Mouse (Mus musculus): ENCODE data around the gene Il1rl2. TPM values are rescaled to one million over a fixed set of nuclear protein-coding genes. Genes with fewer than 3 reads are reported as not detected.

Il1rl2 gene
- polyA plus RNA-seq, 1 experiment from 2014 or later, result 3.7 TPM

DNA sequence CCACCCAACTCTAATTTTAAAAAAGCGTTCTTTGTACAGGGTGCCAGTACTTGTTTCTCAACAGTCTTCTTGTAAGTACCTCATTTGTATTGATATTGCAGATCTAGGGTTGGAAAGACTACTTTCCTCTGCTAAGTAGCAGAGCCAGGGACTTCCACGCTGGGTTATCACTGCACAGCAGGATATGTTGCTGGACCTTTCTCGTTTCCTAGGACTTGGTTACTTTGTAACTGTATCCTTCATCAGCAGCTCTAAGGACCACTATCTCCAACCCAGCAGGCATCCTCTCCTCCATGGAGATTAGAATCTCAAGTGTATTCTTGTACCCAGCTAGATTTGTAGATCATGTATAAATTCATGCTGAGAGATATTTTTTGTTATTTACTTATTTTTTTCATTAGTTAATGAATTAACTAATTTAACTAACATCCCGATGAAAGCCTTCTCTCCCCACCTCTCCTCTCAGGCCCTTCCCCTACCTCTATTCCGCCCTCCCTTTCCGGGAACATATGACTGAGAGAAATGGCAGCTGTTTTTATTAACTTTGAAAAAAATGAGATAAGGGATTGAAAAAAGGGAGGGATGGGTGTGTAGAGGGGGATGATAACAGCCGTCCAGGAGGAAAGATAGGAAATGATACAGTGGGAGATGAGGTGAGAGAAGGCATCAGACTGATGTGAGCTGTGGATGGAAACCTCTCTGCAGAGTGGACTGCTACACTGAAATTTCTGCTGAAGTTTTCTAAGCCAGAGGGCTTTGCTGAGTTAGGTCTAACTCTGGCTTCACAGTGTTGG, 90.7 kb downstream of the Il1rl2 start:
- no peaks in the 10 kb centered on the region for H3K4me1 ChIP-seq (replicated peaks)
- H3K9me3 ChIP-seq (replicated peaks), result no peaks in the 10 kb centered on the region
- ATAC-seq (ENCODE audit: insufficient number of reproducible peaks, low FRiP score), result no peak
- no peaks in the 10 kb centered on the region for H3K27me3 ChIP-seq (replicated peaks)
- H3K36me3 ChIP-seq, result no peaks in the 10 kb centered on the region
- WGBS, result 43% methylated on average over 7 of the region's 7 CpGs
- H3K4me2 ChIP-seq, result no peak overlapping the region
- H3K9ac ChIP-seq, result no peak overlapping the region
- no peak overlapping the region for H3K27ac ChIP-seq (ENCODE audit: poor library complexity, severe bottlenecking)
- H3K4me3 ChIP-seq, result no peak overlapping the region

- 92% methylated on average over 2 of the region's 2 CpGs for WGBS
- no peaks in the 10 kb centered on the region for H3K4me1 ChIP-seq (replicated peaks)
- no peak overlapping the region for H3K9ac ChIP-seq
- H3K36me3 ChIP-seq, result no peaks in the 10 kb centered on the region
- no peaks in the 10 kb centered on the region for H3K9me3 ChIP-seq (replicated peaks)
- no peak overlapping the region for H3K4me3 ChIP-seq
- no peak overlapping the region for H3K4me2 ChIP-seq
- H3K27ac ChIP-seq (ENCODE audit: poor library complexity, severe bottlenecking), result no peak overlapping the region
- no peak for ATAC-seq (ENCODE audit: insufficient number of reproducible peaks, low FRiP score)
- H3K27me3 ChIP-seq (replicated peaks), result no peaks in the 10 kb centered on the region
These were observed 92.6 kb downstream of the Il1rl2 start for GRCm38 (mm10) chr1:40417034-40417433.

Other genes starting within 250 kb of the Il1rl2 start
- 7.9 and 8.7 TPM in 2 replicates for gene Il1r1, start 99.5 kb upstream of the Il1rl2 start, polyA plus RNA-seq (2016; fragmentation: Nextera tagmentation; extraction: Ambion mirVana)
- gene Il1rl1, start 105.0 kb downstream of the Il1rl2 start, polyA plus RNA-seq (2016; fragmentation: Nextera tagmentation; extraction: Ambion mirVana), result 0.17 and 0.19 TPM in 2 replicates
- not detected in 2 replicates for gene Il18r1, start 140.9 kb downstream of the Il1rl2 start, polyA plus RNA-seq (2016; fragmentation: Nextera tagmentation; extraction: Ambion mirVana)
- 0.08 and 0.10 TPM in 2 replicates for gene Il18rap, start 190.8 kb downstream of the Il1rl2 start, polyA plus RNA-seq (2016; fragmentation: Nextera tagmentation; extraction: Ambion mirVana)

All from heart, embryonic 12.5 days (tissue).